Mouse (Mus musculus) midbrain, embryonic 14.5 days (tissue): ENCODE measurements at regions not wholly inside any gene's neighbourhood (a gene's known extent, or its start where the extent isn't known, plus 50 kb on each side); places are given as distances from the start of the nearest gene placed in this dataset.

ENCODE experiments used
- ATAC-seq: fragments of 200-750 bp; cut with Nextera tagmentation; 2 replicates; pipeline ENCODE4 v1.8.0; 2017; ENCODE audit warnings: moderate number of reproducible peaks, moderate library complexity; ENCODE audit not compliant: low FRiP score, low TSS enrichment
- DNase-seq: peaks from one replicate; pipeline ENCODE4 v3.0.0-alpha.2; 2015
- H3K27ac ChIP-seq: fragments of 300-500 bp; sonication (generic); replicated peaks from 2 replicates; pipeline ENCODE4 v1.5.1; 2014; ENCODE audit warnings: mild to moderate bottlenecking, low read depth, low read length, moderate library complexity
- H3K27me3 ChIP-seq: fragments of 300-500 bp; sonication (generic); 2 replicates; pipeline ENCODE4 v1.6.1; 2014; ENCODE audit warnings: low read length, control low read depth, mixed read lengths; ENCODE audit not compliant: control insufficient read depth, insufficient read depth
- H3K36me3 ChIP-seq: fragments of 300-500 bp; sonication (generic); 2 replicates; pipeline ENCODE4 v1.6.1; 2014; ENCODE audit warnings: low read length, control low read depth; ENCODE audit not compliant: control insufficient read depth, insufficient read depth
- H3K4me1 ChIP-seq: fragments of 300-500 bp; sonication (generic); 2 replicates; pipeline ENCODE4 v1.6.1; 2014; ENCODE audit warnings: mild to moderate bottlenecking, antibody characterized with exemption, low read length, control low read depth; ENCODE audit not compliant: control insufficient read depth, insufficient read depth
- H3K4me2 ChIP-seq: fragments of 300-500 bp; sonication (generic); 2 replicates; pipeline ENCODE4 v1.6.1; 2014; ENCODE audit warnings: mild to moderate bottlenecking, low read length, moderate library complexity
- H3K4me3 ChIP-seq: fragments of 300-500 bp; sonication (generic); replicated peaks from 2 replicates; pipeline ENCODE4 v1.5.1; 2014; ENCODE audit warnings: low read depth, low read length
- H3K9ac ChIP-seq: fragments of 300-500 bp; sonication (generic); replicated peaks from 2 replicates; pipeline ENCODE4 v1.6.1; 2014; ENCODE audit warnings: mild to moderate bottlenecking, low read length, moderate library complexity
- H3K9me3 ChIP-seq: fragments of 300-500 bp; sonication (generic); 2 replicates; pipeline ENCODE4 v1.6.1; 2016; ENCODE audit warnings: low read length, control low read depth, mixed read lengths; ENCODE audit not compliant: control insufficient read depth
- WGBS: fragments of 180-500 bp; shearing (Covaris S2); extraction: QIAGEN DNeasy Blood & Tissue Kit; methylation state at CpG from one replicate; pipeline ENCODE4 v1.1.7; 2014; 5-methylcytosine and 5-hydroxymethylcytosine counted together

GRCm38 (mm10) chr11:117557474-117558381 lies 73.6 kb downstream of the Gm11733 start:
- Histone ChIP-seq H3K27me3 (no peaks in the 10 kb centered on the region), H3K36me3 (no peaks in the 10 kb centered on the region), H3K9me3 (peaks cover 2% of the 10 kb centered on the region; the same call in 1 of the 2 replicates), H3K4me3 (no peak overlapping the region), H3K4me2 (no peak overlapping the region), H3K9ac (no peak overlapping the region), H3K27ac (no peak overlapping the region), H3K4me1 (no peaks in the 10 kb centered on the region)
- DNase-seq: no peak
- no peak for ATAC-seq
- WGBS: 89% methylated on average over 16 of the region's 16 CpGs

GRCm38 (mm10) chr11:117559839-117560238 lies 75.7 kb downstream of the Gm11733 start:
- Histone ChIP-seq H3K27me3 (no peaks in the 10 kb centered on the region), H3K4me3 (no peak overlapping the region), H3K36me3 (no peaks in the 10 kb centered on the region), H3K9ac (no peak overlapping the region), H3K27ac (no peak overlapping the region), H3K4me1 (no peaks in the 10 kb centered on the region), H3K4me2 (no peak overlapping the region), H3K9me3 (peaks cover 4% of the 10 kb centered on the region; the same call in 1 of the 2 replicates)
- no peak for ATAC-seq
- DNase-seq: no peak

- Histone ChIP-seq H3K9me3 (no peaks in the 10 kb centered on the region), H3K27ac (no peak overlapping the region), H3K4me2 (no peak overlapping the region), H3K4me3 (no peak overlapping the region), H3K27me3 (no peaks in the 10 kb centered on the region), H3K4me1 (no peaks in the 10 kb centered on the region), H3K9ac (no peak overlapping the region), H3K36me3 (no peaks in the 10 kb centered on the region)
- ATAC-seq: no peak
- no peak for DNase-seq
- WGBS: 83% methylated on average over 9 of the region's 9 CpGs
These were observed 83.9 kb downstream of the Gm11733 start for GRCm38 (mm10) chr11:117567961-117568605.

GRCm38 (mm10) chr11:117568606-117568991 lies 84.4 kb downstream of the Gm11733 start:
- no peak for DNase-seq
- Histone ChIP-seq H3K27me3 (no peaks in the 10 kb centered on the region), H3K4me2 (no peak overlapping the region), H3K9ac (no peak overlapping the region), H3K36me3 (no peaks in the 10 kb centered on the region), H3K9me3 (no peaks in the 10 kb centered on the region), H3K27ac (no peak overlapping the region), H3K4me1 (0 out of 2 replicates have a peak, but pooled peaks cover under 1% of the 10 kb centered on the region), H3K4me3 (no peak overlapping the region)
- no peak for ATAC-seq
- WGBS: 72% methylated on average over 9 of the region's 9 CpGs

GRCm38 (mm10) chr11:117569566-117570101 lies 84.5 kb upstream of the Tnrc6c start:
- Histone ChIP-seq H3K4me3 (no peak overlapping the region), H3K9me3 (no peaks in the 10 kb centered on the region), H3K27me3 (no peaks in the 10 kb centered on the region), H3K4me2 (no peak overlapping the region), H3K36me3 (no peaks in the 10 kb centered on the region), H3K9ac (no peak overlapping the region), H3K27ac (no peak overlapping the region), H3K4me1 (0 out of 2 replicates have a peak, but pooled peaks cover 4% of the 10 kb centered on the region)
- WGBS: 76% methylated on average over 8 of the region's 8 CpGs
- no peak for ATAC-seq
- DNase-seq: no peak

- H3K9me3 ChIP-seq: no peaks in the 10 kb centered on the region
- H3K4me1 ChIP-seq: 0 out of 2 replicates have a peak, but pooled peaks cover 4% of the 10 kb centered on the region
- H3K4me2 ChIP-seq: no peak overlapping the region
- no peak overlapping the region for H3K4me3 ChIP-seq
- no peaks in the 10 kb centered on the region for H3K36me3 ChIP-seq
- H3K9ac ChIP-seq: no peak overlapping the region
- WGBS: 93% methylated on average over 3 of the region's 3 CpGs
- ATAC-seq: no peak
- H3K27ac ChIP-seq: no peak overlapping the region
- no peak for DNase-seq
- no peaks in the 10 kb centered on the region for H3K27me3 ChIP-seq
These were observed 82.2 kb upstream of the Tnrc6c start for GRCm38 (mm10) chr11:117571858-117572257.

GRCm38 (mm10) chr11:117574721-117575120 lies 79.4 kb upstream of the Tnrc6c start:
- 79% methylated on average over 3 of the region's 3 CpGs for WGBS
- H3K4me1 ChIP-seq: 0 out of 2 replicates have a peak, but pooled peaks cover 4% of the 10 kb centered on the region

GRCm38 (mm10) chr11:117579121-117579520 lies 75.0 kb upstream of the Tnrc6c start:
- ATAC-seq: no peak
- WGBS: 95% methylated on average over 2 of the region's 2 CpGs

More at GRCm38 (mm10) chr11:117574721-117575120, 79.4 kb upstream of the Tnrc6c start:
- Histone ChIP-seq H3K36me3 (no peaks in the 10 kb centered on the region), H3K27me3 (no peaks in the 10 kb centered on the region), H3K4me3 (no peak overlapping the region), H3K27ac (no peak overlapping the region), H3K4me2 (no peak overlapping the region), H3K9me3 (no peaks in the 10 kb centered on the region), H3K9ac (no peak overlapping the region)
- no peak for ATAC-seq
- no peak for DNase-seq

More at GRCm38 (mm10) chr11:117579121-117579520, 75.0 kb upstream of the Tnrc6c start:
- no peak overlapping the region for H3K4me2 ChIP-seq
- H3K9ac ChIP-seq: no peak overlapping the region
- no peaks in the 10 kb centered on the region for H3K27me3 ChIP-seq
- no peak overlapping the region for H3K4me3 ChIP-seq
- no peaks in the 10 kb centered on the region for H3K9me3 ChIP-seq
- H3K27ac ChIP-seq: no peak overlapping the region
- no peaks in the 10 kb centered on the region for H3K36me3 ChIP-seq
- no peak for DNase-seq
- H3K4me1 ChIP-seq: 0 out of 2 replicates have a peak, but pooled peaks cover 5% of the 10 kb centered on the region
